Mouse (Mus musculus): ENCODE measurements around the gene Chrna3. TPM values are rescaled to one million over a fixed set of nuclear protein-coding genes. Genes with fewer than 3 reads are reported as not detected.

Gene Chrna3
- polyA plus RNA-seq, 1 experiment from 2014 or later = 4.4 TPM

DNA sequence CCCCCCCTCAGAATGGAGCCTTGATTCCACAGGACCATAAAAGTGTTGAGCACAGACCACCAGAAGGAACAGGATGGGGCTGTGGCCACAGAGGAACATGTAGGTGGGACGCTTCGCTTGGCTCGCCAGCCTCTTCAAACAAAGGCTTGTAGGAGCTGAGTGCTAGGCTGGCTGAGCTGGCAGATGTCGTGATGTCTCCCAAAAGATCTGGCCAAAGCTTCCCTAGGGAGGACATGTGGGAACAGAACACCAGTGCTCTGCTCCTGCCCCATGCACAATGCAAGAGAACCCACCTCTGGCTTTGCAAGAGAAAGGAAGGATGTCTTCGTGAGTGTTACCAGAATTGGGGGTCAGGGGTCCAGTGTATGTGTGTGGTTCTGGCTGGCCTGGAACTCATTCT, 3.0 kb downstream of the Chrna3 start:
- 88% methylated on average over 5 of the region's 5 CpGs for WGBS
- Histone ChIP-seq H3K4me2 (ENCODE audit: low read depth, low read length) (no peak overlapping the region), H3K27me3 (ENCODE audit: control insufficient read depth, insufficient read depth, low read length) (peaks cover 25% of the 10 kb centered on the region)

DNA sequence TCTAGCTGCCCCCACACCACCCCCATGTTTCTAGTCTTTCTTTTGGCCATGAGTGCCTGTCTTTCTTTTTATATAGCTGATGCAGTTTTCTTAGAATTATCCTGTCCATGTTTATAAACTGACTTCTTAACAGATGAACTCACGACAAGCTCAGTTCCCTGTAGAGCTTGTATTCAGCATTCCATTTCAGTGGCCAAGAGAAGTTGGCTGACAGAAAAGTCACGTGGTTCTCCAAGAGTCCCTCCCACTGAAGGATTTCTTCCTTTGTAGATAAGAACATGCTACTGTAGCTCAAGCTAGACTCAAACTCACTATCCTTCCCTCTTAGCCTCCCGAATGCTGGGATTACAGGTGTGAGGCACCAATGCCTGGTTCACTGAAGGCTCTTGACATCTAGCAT, 9.4 kb downstream of the Chrna3 start:
- no peak overlapping the region for H3K9ac ChIP-seq (replicated peaks; ENCODE audit: low read length)
- no peak for DNase-seq (ENCODE audit: low spot score)

More for the DNA sequence above, 3.0 kb downstream of the Chrna3 start:
- H3K4me3 ChIP-seq (ENCODE audit: low read depth, low read length) = no peak overlapping the region
- no peak for ATAC-seq (replicated peaks; ENCODE audit: insufficient number of reproducible peaks, low FRiP score, low TSS enrichment, low read depth)
- no peaks in the 10 kb centered on the region for H3K9me3 ChIP-seq (replicated peaks; ENCODE audit: control insufficient read depth, low read length)
- no peak overlapping the region for H3K9ac ChIP-seq (replicated peaks; ENCODE audit: low read length)
- no peak overlapping the region for H3K27ac ChIP-seq (replicated peaks; ENCODE audit: low read depth, low read length)
- H3K4me1 ChIP-seq (ENCODE audit: control insufficient read depth, insufficient read depth, low read length) = no peaks in the 10 kb centered on the region; the same call in 1 of the 2 replicates
- DNase-seq (ENCODE audit: low spot score) = no peak
- H3K36me3 ChIP-seq (replicated peaks; ENCODE audit: control insufficient read depth, insufficient read depth, low read depth, low read length) = no peaks in the 10 kb centered on the region

GRCm38 (mm10) chr9:55010588-55011350, 15.6 kb downstream of the Chrna3 start:
- DNase-seq (ENCODE audit: low spot score) (peak; percentile 46), ATAC-seq (replicated peaks; ENCODE audit: insufficient number of reproducible peaks, low FRiP score, low TSS enrichment, low read depth) (no peak)
- no peak overlapping the region for H3K4me2 ChIP-seq (ENCODE audit: low read depth, low read length)
- no peaks in the 10 kb centered on the region for H3K4me1 ChIP-seq (ENCODE audit: control insufficient read depth, insufficient read depth, low read length)
- H3K9ac ChIP-seq (replicated peaks; ENCODE audit: low read length) = no peak overlapping the region
- H3K36me3 ChIP-seq (replicated peaks; ENCODE audit: control insufficient read depth, insufficient read depth, low read depth, low read length) = no peaks in the 10 kb centered on the region
- H3K9me3 ChIP-seq (replicated peaks; ENCODE audit: control insufficient read depth, low read length) = no peaks in the 10 kb centered on the region
- no peaks in the 10 kb centered on the region for H3K27me3 ChIP-seq (ENCODE audit: control insufficient read depth, insufficient read depth, low read length)
- WGBS = 52% methylated on average over 6 of the region's 6 CpGs
- no peak overlapping the region for H3K4me3 ChIP-seq (ENCODE audit: low read depth, low read length)
- no peak overlapping the region for H3K27ac ChIP-seq (replicated peaks; ENCODE audit: low read depth, low read length)

More for the DNA sequence above, 9.4 kb downstream of the Chrna3 start:
- no peak overlapping the region for H3K27ac ChIP-seq (replicated peaks; ENCODE audit: low read depth, low read length)
- ATAC-seq (replicated peaks; ENCODE audit: insufficient number of reproducible peaks, low FRiP score, low TSS enrichment, low read depth) = no peak
- H3K27me3 ChIP-seq (ENCODE audit: control insufficient read depth, insufficient read depth, low read length) = no peaks in the 10 kb centered on the region; the same call in 1 of the 2 replicates
- 83% methylated on average over 3 of the region's 3 CpGs for WGBS
- no peak overlapping the region for H3K4me3 ChIP-seq (ENCODE audit: low read depth, low read length)
- no peaks in the 10 kb centered on the region for H3K9me3 ChIP-seq (replicated peaks; ENCODE audit: control insufficient read depth, low read length)
- no peaks in the 10 kb centered on the region for H3K36me3 ChIP-seq (replicated peaks; ENCODE audit: control insufficient read depth, insufficient read depth, low read depth, low read length)
- no peak overlapping the region for H3K4me2 ChIP-seq (ENCODE audit: low read depth, low read length)
- H3K4me1 ChIP-seq (ENCODE audit: control insufficient read depth, insufficient read depth, low read length) = no peaks in the 10 kb centered on the region

DNA sequence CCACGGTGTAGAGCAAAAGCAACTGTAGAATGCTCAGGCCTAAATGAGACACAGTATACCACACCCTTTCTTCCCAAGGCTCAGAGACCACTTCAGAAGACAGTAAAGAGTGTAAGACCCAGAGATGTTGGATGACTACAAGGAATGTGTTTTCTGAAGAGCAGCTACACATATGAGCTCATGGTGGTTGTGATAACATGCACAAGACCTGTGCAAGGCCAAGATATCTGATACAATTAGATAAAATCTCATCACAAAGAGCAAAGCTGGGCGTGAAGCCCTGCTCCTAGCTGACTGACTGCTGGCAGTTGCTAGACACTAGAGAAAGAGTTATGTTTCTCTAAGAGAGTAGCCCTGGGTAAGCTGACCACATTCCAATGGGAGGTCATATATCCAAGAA, 16.7 kb downstream of the Chrna3 start:
- DNase-seq (ENCODE audit: low spot score) (no peak), ATAC-seq (replicated peaks; ENCODE audit: insufficient number of reproducible peaks, low FRiP score, low TSS enrichment, low read depth) (no peak)
- H3K9me3 ChIP-seq (replicated peaks; ENCODE audit: control insufficient read depth, low read length) = no peaks in the 10 kb centered on the region
- H3K4me3 ChIP-seq (ENCODE audit: low read depth, low read length) = no peak overlapping the region
- H3K4me1 ChIP-seq (ENCODE audit: control insufficient read depth, insufficient read depth, low read length) = no peaks in the 10 kb centered on the region
- H3K27ac ChIP-seq (replicated peaks; ENCODE audit: low read depth, low read length) = no peak overlapping the region
- WGBS = 81% methylated on average over 2 of the region's 2 CpGs
- no peak overlapping the region for H3K4me2 ChIP-seq (ENCODE audit: low read depth, low read length)
- H3K36me3 ChIP-seq (replicated peaks; ENCODE audit: control insufficient read depth, insufficient read depth, low read depth, low read length) = no peaks in the 10 kb centered on the region
- no peaks in the 10 kb centered on the region for H3K27me3 ChIP-seq (ENCODE audit: control insufficient read depth, insufficient read depth, low read length)
- H3K9ac ChIP-seq (replicated peaks; ENCODE audit: low read length) = no peak overlapping the region

- Histone ChIP-seq H3K27ac (replicated peaks; ENCODE audit: low read depth, low read length) (no peak overlapping the region), H3K9me3 (replicated peaks; ENCODE audit: control insufficient read depth, low read length) (no peaks in the 10 kb centered on the region), H3K36me3 (replicated peaks; ENCODE audit: control insufficient read depth, insufficient read depth, low read depth, low read length) (no peaks in the 10 kb centered on the region), H3K4me3 (ENCODE audit: low read depth, low read length) (no peak overlapping the region), H3K27me3 (ENCODE audit: control insufficient read depth, insufficient read depth, low read length) (no peaks in the 10 kb centered on the region), H3K4me2 (ENCODE audit: low read depth, low read length) (no peak overlapping the region), H3K4me1 (ENCODE audit: control insufficient read depth, insufficient read depth, low read length) (no peaks in the 10 kb centered on the region), H3K9ac (replicated peaks; ENCODE audit: low read length) (no peak overlapping the region)
- WGBS = 75% methylated on average over 4 of the region's 4 CpGs
- DNase-seq (ENCODE audit: low spot score) (no peak), ATAC-seq (replicated peaks; ENCODE audit: insufficient number of reproducible peaks, low FRiP score, low TSS enrichment, low read depth) (no peak)
These were observed 22.8 kb downstream of the Chrna3 start for GRCm38 (mm10) chr9:55003609-55004008.

DNA sequence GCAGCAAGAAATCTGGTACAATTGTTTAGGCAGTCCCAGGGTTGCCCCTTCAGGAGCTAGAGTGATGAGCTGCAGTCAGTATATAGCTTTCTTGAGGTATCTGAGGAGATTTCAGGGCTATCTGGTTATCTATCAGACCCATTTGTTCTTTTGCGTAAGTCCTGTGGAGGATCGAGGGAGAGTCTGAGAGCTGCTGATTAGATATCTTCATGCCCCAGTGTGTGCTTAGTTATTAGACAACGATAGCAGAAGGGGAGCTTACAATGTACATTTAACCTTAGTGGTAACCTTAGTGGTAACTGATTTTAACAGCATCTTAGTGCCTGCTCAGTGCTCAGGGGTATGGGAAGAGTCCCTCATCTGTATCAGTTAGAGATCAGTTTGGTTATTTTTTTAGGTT, 30.7 kb downstream of the Chrna3 start:
- Histone ChIP-seq H3K4me3 (ENCODE audit: low read depth, low read length) (no peak overlapping the region), H3K4me1 (ENCODE audit: control insufficient read depth, insufficient read depth, low read length) (no peaks in the 10 kb centered on the region), H3K4me2 (ENCODE audit: low read depth, low read length) (no peak overlapping the region), H3K27me3 (ENCODE audit: control insufficient read depth, insufficient read depth, low read length) (no peaks in the 10 kb centered on the region), H3K27ac (replicated peaks; ENCODE audit: low read depth, low read length) (no peak overlapping the region), H3K9me3 (replicated peaks; ENCODE audit: control insufficient read depth, low read length) (no peaks in the 10 kb centered on the region), H3K9ac (replicated peaks; ENCODE audit: low read length) (no peak overlapping the region), H3K36me3 (replicated peaks; ENCODE audit: control insufficient read depth, insufficient read depth, low read depth, low read length) (no peaks in the 10 kb centered on the region)
- ATAC-seq (replicated peaks; ENCODE audit: insufficient number of reproducible peaks, low FRiP score, low TSS enrichment, low read depth) (no peak), DNase-seq (ENCODE audit: low spot score) (no peak)
- WGBS = 82% methylated on average over 3 of the region's 3 CpGs

- ATAC-seq (replicated peaks; ENCODE audit: insufficient number of reproducible peaks, low FRiP score, low TSS enrichment, low read depth) = no peak
- Histone ChIP-seq H3K27me3 (ENCODE audit: control insufficient read depth, insufficient read depth, low read length) (no peaks in the 10 kb centered on the region), H3K4me3 (ENCODE audit: low read depth, low read length) (no peak overlapping the region), H3K4me1 (ENCODE audit: control insufficient read depth, insufficient read depth, low read length) (no peaks in the 10 kb centered on the region), H3K27ac (replicated peaks; ENCODE audit: low read depth, low read length) (no peak overlapping the region), H3K9ac (replicated peaks; ENCODE audit: low read length) (no peak overlapping the region), H3K4me2 (ENCODE audit: low read depth, low read length) (no peak overlapping the region), H3K9me3 (replicated peaks; ENCODE audit: control insufficient read depth, low read length) (no peaks in the 10 kb centered on the region), H3K36me3 (replicated peaks; ENCODE audit: control insufficient read depth, insufficient read depth, low read depth, low read length) (no peaks in the 10 kb centered on the region)
- 49% methylated on average over 3 of the region's 3 CpGs for WGBS
- no peak for DNase-seq (ENCODE audit: low spot score)
These were observed 32.0 kb downstream of the Chrna3 start for GRCm38 (mm10) chr9:54994381-54994780.

DNA sequence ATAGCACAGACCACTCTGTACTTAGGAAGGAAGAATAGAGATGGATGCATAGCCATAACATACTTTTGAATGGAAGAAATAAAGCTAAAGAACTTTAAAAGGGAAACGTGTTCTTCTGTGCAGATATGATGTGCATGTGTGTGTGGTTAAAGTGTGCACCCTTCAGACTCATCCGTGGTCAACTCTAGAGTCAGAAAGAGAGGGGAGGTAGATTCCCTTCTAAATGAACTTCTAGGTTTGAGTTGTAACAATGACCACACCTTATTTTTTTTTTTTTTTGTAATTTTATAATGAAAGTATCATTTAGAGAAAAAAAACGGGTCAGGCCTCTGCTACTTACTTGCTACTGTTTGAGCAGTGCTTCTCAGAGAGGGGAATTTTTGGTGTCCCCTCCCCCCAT, 36.0 kb downstream of the Chrna3 start:
- H3K4me2 ChIP-seq (ENCODE audit: low read depth, low read length) = no peak overlapping the region
- no peaks in the 10 kb centered on the region for H3K4me1 ChIP-seq (ENCODE audit: control insufficient read depth, insufficient read depth, low read length)
- DNase-seq (ENCODE audit: low spot score) (no peak), ATAC-seq (replicated peaks; ENCODE audit: insufficient number of reproducible peaks, low FRiP score, low TSS enrichment, low read depth) (no peak)
- WGBS = 81% methylated on average over 3 of the region's 3 CpGs
- no peak overlapping the region for H3K4me3 ChIP-seq (ENCODE audit: low read depth, low read length)
- no peaks in the 10 kb centered on the region for H3K9me3 ChIP-seq (replicated peaks; ENCODE audit: control insufficient read depth, low read length)
- H3K9ac ChIP-seq (replicated peaks; ENCODE audit: low read length) = no peak overlapping the region
- H3K27me3 ChIP-seq (ENCODE audit: control insufficient read depth, insufficient read depth, low read length) = no peaks in the 10 kb centered on the region
- H3K36me3 ChIP-seq (replicated peaks; ENCODE audit: control insufficient read depth, insufficient read depth, low read depth, low read length) = no peaks in the 10 kb centered on the region
- no peak overlapping the region for H3K27ac ChIP-seq (replicated peaks; ENCODE audit: low read depth, low read length)

Measured in embryonic facial prominence, embryonic 11.5 days (tissue).